In the genomic region with DNA sequence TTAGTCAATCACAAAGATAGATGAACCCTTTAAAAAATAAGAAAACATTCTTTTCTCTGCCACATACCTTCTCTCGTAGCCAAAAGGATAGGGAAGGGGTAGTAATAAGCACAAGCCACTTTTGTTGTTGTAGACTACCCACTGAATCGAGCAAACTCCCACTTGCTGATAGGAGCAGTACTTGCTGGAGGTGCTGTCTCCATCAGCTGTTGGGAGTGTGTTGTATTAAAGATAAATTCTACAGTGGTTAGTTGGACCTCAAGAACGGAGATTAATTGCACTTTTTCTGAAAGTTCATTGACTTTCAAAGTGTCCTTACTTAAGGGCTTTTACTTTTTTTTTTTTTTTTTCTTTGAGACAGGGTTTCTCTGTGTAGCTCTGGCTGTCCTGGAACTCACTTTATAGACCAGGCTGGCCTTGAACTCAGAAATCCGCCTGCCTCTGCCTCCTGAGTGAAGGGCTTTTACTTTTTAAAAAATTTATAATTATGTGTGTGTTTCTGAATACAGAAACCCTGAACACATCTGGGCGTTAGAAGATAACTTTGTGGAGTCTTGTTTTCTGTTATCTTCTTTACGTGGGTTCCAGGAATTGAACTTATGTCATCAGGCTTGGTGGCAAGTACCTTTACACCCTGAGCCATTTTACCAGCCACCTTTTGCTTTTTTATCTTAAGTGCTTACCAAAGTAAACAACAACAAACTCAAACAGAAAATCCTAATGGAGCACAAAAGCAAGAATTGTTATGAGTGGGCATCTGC, we compare ENCODE assay signal across 22 mouse cellular contexts. TPM values are rescaled to one million over a fixed set of nuclear protein-coding genes. Genes with fewer than 3 reads are reported as not detected.
A peak's percentile ranks its signal among the peaks of the same experiment; 100 is the strongest.
DNase-seq lines count a peak whose midpoint lies in the region; ATAC-seq lines count a peak whose summit lies in the region.
"Had no signal": no experiment of that assay in that cellular context is flagged by ENCODE, and none has a peak within 500 bp of the region (broad histone marks: within the 10 kb centered on the region; RNA-seq: fewer than 3 reads in every experiment).

No protein-coding gene starts in this region.

- H3K27ac ChIP-seq in neural tube, embryonic 12.5 days: no peak overlapping the region
- H3K27ac ChIP-seq in neural tube, embryonic 15.5 days (replicated peaks): no peak overlapping the region
- peak overlapping the region; percentile 70 for H3K27ac ChIP-seq in liver, embryonic 16.5 days (ENCODE audit: low read length)
- H3K27ac ChIP-seq: embryonic facial prominence, embryonic 10.5 days; forebrain, embryonic 12.5 days; hindbrain, embryonic 13.5 days; layer of hippocampus, adult 2 months; limb, embryonic 10.5 days; midbrain, embryonic 13.5 days; neural tube, embryonic 13.5 days had no signal

- H3K4me2 ChIP-seq in neural tube, embryonic 12.5 days (replicated peaks): 0 out of 2 replicates have a peak overlapping the region, but pooled peaks have one; percentile 14
- H3K4me2 ChIP-seq in neural tube, embryonic 15.5 days: no peak overlapping the region
- H3K4me2 ChIP-seq in liver, embryonic 16.5 days (ENCODE audit: low read depth, low read length): peak overlapping the region; percentile 10

- H3K4me3 ChIP-seq in neural tube, embryonic 12.5 days: no peak overlapping the region
- H3K4me3 ChIP-seq in neural tube, embryonic 15.5 days (replicated peaks): no peak overlapping the region
- H3K4me3 ChIP-seq in liver, embryonic 16.5 days (ENCODE audit: low read depth, low read length): no peak overlapping the region
- H3K4me3 ChIP-seq: embryonic facial prominence, embryonic 10.5 days; forebrain, embryonic 12.5 days; hindbrain, embryonic 13.5 days; layer of hippocampus, adult 2 months; limb, embryonic 10.5 days; midbrain, embryonic 13.5 days had no signal

- 89% methylated on average over 6 of the region's 6 CpGs for WGBS in neural tube, embryonic 12.5 days
- 92% methylated on average over 6 of the region's 6 CpGs for WGBS in neural tube, embryonic 15.5 days
- 28% methylated on average over 6 of the region's 6 CpGs for WGBS in liver, embryonic 16.5 days (ENCODE audit: insufficient replicate concordance)

- H3K9ac ChIP-seq in neural tube, embryonic 12.5 days: no peak overlapping the region
- H3K9ac ChIP-seq in neural tube, embryonic 15.5 days (replicated peaks): no peak overlapping the region
- no peak overlapping the region for H3K9ac ChIP-seq in liver, embryonic 16.5 days (ENCODE audit: low read depth, low read length)
- H3K9ac ChIP-seq: midbrain, embryonic 13.5 days; neural tube, embryonic 13.5 days had no signal

- no peaks in the 10 kb centered on the region for H3K9me3 ChIP-seq in neural tube, embryonic 12.5 days
- H3K9me3 ChIP-seq in neural tube, embryonic 15.5 days (replicated peaks): no peaks in the 10 kb centered on the region
- no peaks in the 10 kb centered on the region for H3K9me3 ChIP-seq in liver, embryonic 16.5 days (replicated peaks; ENCODE audit: control insufficient read depth, low read length)
- H3K9me3 ChIP-seq: embryonic facial prominence, embryonic 10.5 days; forebrain, embryonic 12.5 days; hindbrain, embryonic 13.5 days; limb, embryonic 10.5 days; midbrain, embryonic 13.5 days; neural tube, embryonic 13.5 days had no signal

- peaks cover 29% of the 10 kb centered on the region for H3K4me1 ChIP-seq in neural tube, embryonic 12.5 days
- peaks cover 51% of the 10 kb centered on the region for H3K4me1 ChIP-seq in neural tube, embryonic 15.5 days
- peaks cover 47% of the 10 kb centered on the region for H3K4me1 ChIP-seq in liver, embryonic 16.5 days (ENCODE audit: control insufficient read depth, low read depth, low read length)

- no peaks in the 10 kb centered on the region for H3K27me3 ChIP-seq in neural tube, embryonic 12.5 days (replicated peaks)
- H3K27me3 ChIP-seq in neural tube, embryonic 15.5 days (replicated peaks): no peaks in the 10 kb centered on the region
- no peaks in the 10 kb centered on the region for H3K27me3 ChIP-seq in liver, embryonic 16.5 days (ENCODE audit: control insufficient read depth, insufficient read depth, low read depth, low read length)
- H3K27me3 ChIP-seq: forebrain, embryonic 12.5 days; hindbrain, embryonic 13.5 days; midbrain, embryonic 13.5 days; neural tube, embryonic 13.5 days had no signal

- H3K36me3 ChIP-seq in neural tube, embryonic 12.5 days: 0 out of 2 replicates have a peak, but pooled peaks cover 3% of the 10 kb centered on the region
- no peaks in the 10 kb centered on the region for H3K36me3 ChIP-seq in neural tube, embryonic 15.5 days
- H3K36me3 ChIP-seq in liver, embryonic 16.5 days (ENCODE audit: control insufficient read depth, insufficient read depth): no peaks in the 10 kb centered on the region
- H3K36me3 ChIP-seq: hindbrain, embryonic 13.5 days; midbrain, embryonic 13.5 days; neural tube, embryonic 13.5 days had no signal

- ATAC-seq in neural tube, embryonic 12.5 days (ENCODE audit: low FRiP score, low read depth): no peak
- ATAC-seq in neural tube, embryonic 15.5 days (ENCODE audit: low FRiP score): no peak
- no peak for ATAC-seq in liver, embryonic 16.5 days (ENCODE audit: low read depth)
- ATAC-seq: midbrain, embryonic 13.5 days had no signal

- DNase-seq in liver: peak; percentile 31
- no peak for DNase-seq in kidney, adult 9 months
- DNase-seq in kidney, postnatal 10 days: no peak
- no peak for DNase-seq in cerebellum, adult 9-10 months
- DNase-seq: adrenal gland, postnatal 10 days; cerebellum, adult 9-11 months; kidney, adult 11 months; kidney, postnatal 14 days; lung, postnatal 10 days; right cerebral cortex, adult 18-20 months; right cerebral cortex, postnatal 4 days; thymus, postnatal 14 days had no signal

RNA-seq across cellular contexts. Expression of a gene that starts 4.3 kb away (rescaled TPM):
- polyA plus RNA-seq in neural tube, embryonic 12.5 days (2016; fragmentation: Nextera tagmentation; extraction: Ambion mirVana): 34.2 and 35.8 TPM in 2 replicates
- 24.7 and 25.5 TPM in 2 replicates for polyA plus RNA-seq in neural tube, embryonic 15.5 days (2015; fragmentation: Nextera tagmentation; extraction: Ambion mirVana)
- polyA plus RNA-seq in liver, embryonic 16.5 days (2015; fragmentation: Nextera tagmentation; extraction: Ambion mirVana): 5.9 and 6.1 TPM in 2 replicates

RNA-seq across cellular contexts. Expression of a gene that starts 16.6 kb away (rescaled TPM):
- 0.08 and 0.16 TPM in 2 replicates for polyA plus RNA-seq in neural tube, embryonic 12.5 days (2016; fragmentation: Nextera tagmentation; extraction: Ambion mirVana)
- 0.19 and 0.34 TPM in 2 replicates for polyA plus RNA-seq in neural tube, embryonic 15.5 days (2015; fragmentation: Nextera tagmentation; extraction: Ambion mirVana)
- polyA plus RNA-seq in liver, embryonic 16.5 days (2015; fragmentation: Nextera tagmentation; extraction: Ambion mirVana): 0.21 and 0.35 TPM in 2 replicates
- polyA plus RNA-seq: forebrain, embryonic 12.5 days; midbrain, embryonic 13.5 days had no signal

RNA-seq across cellular contexts. Expression of a gene that starts 31.1 kb away (rescaled TPM):
- 438 and 460 TPM in 2 replicates for polyA plus RNA-seq in neural tube, embryonic 12.5 days (2016; fragmentation: Nextera tagmentation; extraction: Ambion mirVana)
- polyA plus RNA-seq in neural tube, embryonic 15.5 days (2015; fragmentation: Nextera tagmentation; extraction: Ambion mirVana): 430 and 482 TPM in 2 replicates
- 197 and 235 TPM in 2 replicates for polyA plus RNA-seq in liver, embryonic 16.5 days (2015; fragmentation: Nextera tagmentation; extraction: Ambion mirVana)
